Mouse (Mus musculus) liver, embryonic 14.5 days (tissue): ENCODE data around the gene Frem1.

Experiments used
- CTCF ChIP-seq: IDR thresholded peaks from 2 replicates; pipeline ENCODE4 v1.5.1; 2016; ENCODE audit warnings: antibody characterized with exemption, low read depth, control low read depth
- EP300 ChIP-seq: IDR thresholded peaks from 2 replicates; pipeline ENCODE4 v1.6.1; 2016; ENCODE audit warnings: antibody characterized with exemption, low read depth

DNA sequence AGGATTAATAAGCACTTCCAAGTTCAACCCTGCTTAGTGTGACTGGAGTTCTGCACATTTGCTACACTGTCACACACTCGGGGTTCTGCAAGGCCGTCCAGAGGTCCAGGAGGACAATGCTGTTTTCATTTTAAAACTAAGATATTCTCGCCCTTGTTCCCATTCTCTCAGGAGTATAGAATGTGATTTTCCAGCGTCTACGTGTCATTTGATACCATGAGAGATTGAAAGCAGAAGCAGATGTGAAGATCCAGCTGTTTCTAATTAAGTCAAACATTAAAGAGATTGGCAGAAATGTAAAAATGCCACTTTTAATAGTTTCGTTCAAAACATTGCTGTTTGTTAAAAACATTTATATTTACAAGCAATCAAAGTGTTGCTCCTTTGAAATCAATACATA lies 12.1 kb upstream of the Frem1 start:
- TF ChIP-seq CTCF (no peak), EP300 (no peak)
